24 mouse cellular contexts compared by ENCODE assay signal in genomic region chr9:30278231-30278630, GRCm38 (mm10).
DNase-seq lines count a peak whose midpoint lies in the region; ATAC-seq and TF ChIP-seq lines count a peak whose summit lies in the region.
"Had no signal": no experiment of that assay in that cellular context is flagged by ENCODE, and none has a peak within 500 bp of the region (broad histone marks: within the 10 kb centered on the region; RNA-seq: fewer than 3 reads in every experiment).

No protein-coding gene starts in this region.

- no peak overlapping the region for H3K27ac ChIP-seq in cerebellum, adult 2 months (ENCODE audit: insufficient read depth, low read length)
- no peak overlapping the region for H3K27ac ChIP-seq in forebrain, embryonic 14.5 days (ENCODE audit: low read depth, low read length)
- no peak overlapping the region for H3K27ac ChIP-seq in forebrain, embryonic 10.5 days
- H3K27ac ChIP-seq in forebrain, postnatal 0 days (ENCODE audit: low read depth, low read length) = no peak overlapping the region
- H3K27ac ChIP-seq in forebrain, embryonic 11.5 days (ENCODE audit: low read depth, low read length) = no peak overlapping the region
- H3K27ac ChIP-seq: embryonic facial prominence, embryonic 12.5 days; embryonic facial prominence, embryonic 15.5 days; gastrocnemius, adult 2 months; hindbrain, embryonic 14.5 days; hindbrain, postnatal 0 days had no signal

- peaks cover 15% of the 10 kb centered on the region for H3K4me1 ChIP-seq in cerebellum, adult 2 months (ENCODE audit: control insufficient read depth, insufficient read depth, low read length)
- H3K4me1 ChIP-seq in forebrain, embryonic 14.5 days (ENCODE audit: control insufficient read depth, insufficient read depth, low read length) = peaks cover 12% of the 10 kb centered on the region
- peaks cover 17% of the 10 kb centered on the region for H3K4me1 ChIP-seq in forebrain, embryonic 10.5 days
- peaks cover 3% of the 10 kb centered on the region; the same call in 1 of the 2 replicates for H3K4me1 ChIP-seq in forebrain, postnatal 0 days (ENCODE audit: insufficient read depth)
- 0 out of 2 replicates have a peak, but pooled peaks cover 7% of the 10 kb centered on the region for H3K4me1 ChIP-seq in forebrain, embryonic 11.5 days (replicated peaks; ENCODE audit: control insufficient read depth, insufficient read depth, low read length)
- H3K4me1 ChIP-seq: embryonic facial prominence, embryonic 12.5 days; embryonic facial prominence, embryonic 15.5 days had no signal

- TF ChIP-seq CTCF in cerebellum, adult 2 months (IDR thresholded peaks at IDR 0.05; ENCODE audit: borderline replicate concordance, insufficient read depth, low read depth, low read length) = no peak
- no peak for TF ChIP-seq CTCF in forebrain, postnatal 0 days (IDR thresholded peaks at IDR 0.05; ENCODE audit: low read depth)

- ATAC-seq in cerebellum, adult (ENCODE audit: insufficient number of reproducible peaks, low FRiP score, low TSS enrichment) = no peak
- ATAC-seq in forebrain, embryonic 14.5 days = peak; percentile 57
- peak; percentile 34; the same call in 1 of the 2 replicates for ATAC-seq in forebrain, postnatal 0 days
- no peak for ATAC-seq in forebrain, embryonic 11.5 days (replicated peaks; ENCODE audit: low FRiP score)
- ATAC-seq: hindbrain, postnatal 0 days; inflammation-experienced regulatory T-cells, adult 6 months; intestine, embryonic 16.5 days; Patski had no signal

- no peak overlapping the region for H3K4me3 ChIP-seq in cerebellum, adult 2 months (replicated peaks; ENCODE audit: insufficient read depth, low read depth, low read length)
- H3K4me3 ChIP-seq in forebrain, embryonic 14.5 days (ENCODE audit: low read depth, low read length) = no peak overlapping the region
- H3K4me3 ChIP-seq in forebrain, embryonic 10.5 days = no peak overlapping the region
- H3K4me3 ChIP-seq in forebrain, postnatal 0 days (ENCODE audit: low read depth, low read length) = no peak overlapping the region
- no peak overlapping the region for H3K4me3 ChIP-seq in forebrain, embryonic 11.5 days (ENCODE audit: low read depth, low read length)
- H3K4me3 ChIP-seq: embryonic facial prominence, embryonic 12.5 days; embryonic facial prominence, embryonic 15.5 days; gastrocnemius, adult 2 months had no signal

- no peaks in the 10 kb centered on the region for H3K27me3 ChIP-seq in cerebellum, adult 2 months (ENCODE audit: control insufficient read depth, insufficient read depth, low read length)
- H3K27me3 ChIP-seq in forebrain, embryonic 14.5 days (replicated peaks; ENCODE audit: control insufficient read depth, insufficient read depth, low read length) = no peaks in the 10 kb centered on the region
- peaks cover 3% of the 10 kb centered on the region; the same call in 1 of the 2 replicates for H3K27me3 ChIP-seq in forebrain, embryonic 10.5 days (ENCODE audit: poor library complexity, severe bottlenecking)
- no peaks in the 10 kb centered on the region for H3K27me3 ChIP-seq in forebrain, postnatal 0 days (ENCODE audit: insufficient read depth, low read length)
- no peaks in the 10 kb centered on the region for H3K27me3 ChIP-seq in forebrain, embryonic 11.5 days (ENCODE audit: control insufficient read depth, insufficient read depth, low read length)
- H3K27me3 ChIP-seq: embryonic facial prominence, embryonic 12.5 days; embryonic facial prominence, embryonic 15.5 days had no signal

- H3K4me2 ChIP-seq in forebrain, embryonic 14.5 days (ENCODE audit: low read length) = no peak overlapping the region
- no peak overlapping the region for H3K4me2 ChIP-seq in forebrain, postnatal 0 days (ENCODE audit: low read depth)
- no peak overlapping the region for H3K4me2 ChIP-seq in forebrain, embryonic 11.5 days (ENCODE audit: low read depth, low read length, severe bottlenecking)
- H3K4me2 ChIP-seq: embryonic facial prominence, embryonic 12.5 days; embryonic facial prominence, embryonic 15.5 days; heart, embryonic 11.5 days; hindbrain, embryonic 14.5 days had no signal

- H3K36me3 ChIP-seq in forebrain, embryonic 14.5 days (ENCODE audit: control insufficient read depth, insufficient read depth, low read length) = no peaks in the 10 kb centered on the region
- no peaks in the 10 kb centered on the region for H3K36me3 ChIP-seq in forebrain, embryonic 10.5 days (replicated peaks)
- H3K36me3 ChIP-seq in forebrain, postnatal 0 days (ENCODE audit: insufficient read depth) = no peaks in the 10 kb centered on the region
- no peaks in the 10 kb centered on the region for H3K36me3 ChIP-seq in forebrain, embryonic 11.5 days (ENCODE audit: control insufficient read depth, insufficient read depth, low read length)
- H3K36me3 ChIP-seq: embryonic facial prominence, embryonic 12.5 days; embryonic facial prominence, embryonic 15.5 days; G1E had no signal

- H3K9me3 ChIP-seq in forebrain, embryonic 14.5 days (replicated peaks; ENCODE audit: control insufficient read depth, low read length) = no peaks in the 10 kb centered on the region
- H3K9me3 ChIP-seq in forebrain, embryonic 10.5 days = no peaks in the 10 kb centered on the region
- no peaks in the 10 kb centered on the region for H3K9me3 ChIP-seq in forebrain, postnatal 0 days (ENCODE audit: low read length)
- H3K9me3 ChIP-seq in forebrain, embryonic 11.5 days (ENCODE audit: control insufficient read depth, low read length) = no peaks in the 10 kb centered on the region
- H3K9me3 ChIP-seq: embryonic facial prominence, embryonic 12.5 days; embryonic facial prominence, embryonic 15.5 days had no signal

- peak; percentile 26 to 40 for DNase-seq in cerebellum, adult 2 months
- DNase-seq in forebrain, embryonic 14.5 days (ENCODE audit: low spot score) = peak; percentile 62
- DNase-seq in forebrain, embryonic 10.5 days (ENCODE audit: extremely low spot score, low spot score) = no peak
- no peak for DNase-seq in forebrain, postnatal 0 days
- no peak for DNase-seq in forebrain, embryonic 11.5 days (ENCODE audit: low spot score)
- peak; percentile 54 to 63 for DNase-seq in cerebellum, postnatal 10 days
- DNase-seq: adrenal gland, postnatal 10 days; adrenal gland, postnatal 36 days; B cell, adult 2 months; gastrocnemius, adult 2 months; gastrocnemius, postnatal 14 days; heart, adult 11 months; kidney, adult 18-20 months; kidney, adult 9 months had no signal

- no peak for TF ChIP-seq POLR2A in cerebellum, adult 2 months (IDR thresholded peaks at IDR 0.05; ENCODE audit: borderline replicate concordance, insufficient read depth, low read length)

- 51% methylated on average over 1 of the region's 1 CpGs for WGBS in cerebellum, adult 2 months
- WGBS in forebrain, embryonic 14.5 days = 11% methylated on average over 1 of the region's 1 CpGs
- WGBS in forebrain, embryonic 10.5 days = 33% methylated on average over 1 of the region's 1 CpGs
- 3% methylated on average over 1 of the region's 1 CpGs for WGBS in forebrain, postnatal 0 days
- WGBS in forebrain, embryonic 11.5 days = 26% methylated on average over 1 of the region's 1 CpGs

- no peak overlapping the region for H3K9ac ChIP-seq in forebrain, embryonic 14.5 days (ENCODE audit: low read length)
- no peak overlapping the region for H3K9ac ChIP-seq in forebrain, postnatal 0 days
- no peak overlapping the region for H3K9ac ChIP-seq in forebrain, embryonic 11.5 days (ENCODE audit: low read length)
- H3K9ac ChIP-seq: embryonic facial prominence, embryonic 12.5 days; embryonic facial prominence, embryonic 15.5 days; hindbrain, embryonic 14.5 days had no signal

Comparison
In these comparisons a context has a peak if more than half of its experiments do, and no peak if none do; other contexts are left out.
1. DNase-seq: peak in cerebellum, adult 2 months (2 of 2), forebrain, embryonic 14.5 days (single experiment) and cerebellum, postnatal 10 days (2 of 2); none in forebrain, embryonic 10.5 days (single experiment), forebrain, postnatal 0 days (single experiment) and forebrain, embryonic 11.5 days (single experiment).
2. ATAC-seq: peak in forebrain, embryonic 14.5 days (single experiment) and forebrain, postnatal 0 days (single experiment); none in cerebellum, adult (single experiment) and forebrain, embryonic 11.5 days (single experiment).